Mouse (Mus musculus): ENCODE measurements at regions not wholly inside any gene's neighbourhood (a gene's known extent, or its start where the extent isn't known, plus 50 kb on each side); places are given as distances from the start of the nearest gene placed in this dataset.

DNA sequence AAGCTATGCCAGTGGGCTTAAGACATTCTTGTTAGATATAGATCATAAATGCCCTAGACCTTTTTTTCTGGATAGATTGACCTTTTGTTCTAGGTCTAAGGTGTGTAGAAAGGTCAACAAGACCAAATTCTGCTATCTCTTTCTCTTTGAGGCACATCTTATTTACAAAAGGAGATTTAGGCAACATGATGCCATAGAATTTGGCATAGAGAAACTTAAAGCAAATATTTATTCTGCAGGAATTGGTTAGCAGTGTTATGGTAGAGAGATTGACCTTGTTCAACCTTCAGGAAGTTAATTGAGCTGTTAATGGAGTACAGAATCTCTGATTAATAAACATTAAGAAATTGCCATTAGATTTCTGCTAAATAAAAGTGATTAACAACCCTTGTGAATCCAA is 236.4 kb downstream of the Snx13 start:
- H3K4me3 ChIP-seq (replicated peaks; ENCODE audit: low read length): no peak overlapping the region
- H3K27ac ChIP-seq (ENCODE audit: low read length): no peak overlapping the region
- H3K9ac ChIP-seq (ENCODE audit: low read length): no peak overlapping the region
- no peaks in the 10 kb centered on the region for H3K36me3 ChIP-seq (ENCODE audit: control insufficient read depth, insufficient read depth, low read length)
- no peaks in the 10 kb centered on the region for H3K9me3 ChIP-seq (replicated peaks; ENCODE audit: control insufficient read depth, low read length)
- H3K4me1 ChIP-seq (ENCODE audit: control insufficient read depth, insufficient read depth, low read length): no peaks in the 10 kb centered on the region; the same call in 1 of the 2 replicates
- H3K27me3 ChIP-seq (ENCODE audit: control insufficient read depth, insufficient read depth, low read length): no peaks in the 10 kb centered on the region
- H3K4me2 ChIP-seq (ENCODE audit: low read depth, low read length): no peak overlapping the region
- ATAC-seq (ENCODE audit: insufficient read depth, low FRiP score): no peak

DNA sequence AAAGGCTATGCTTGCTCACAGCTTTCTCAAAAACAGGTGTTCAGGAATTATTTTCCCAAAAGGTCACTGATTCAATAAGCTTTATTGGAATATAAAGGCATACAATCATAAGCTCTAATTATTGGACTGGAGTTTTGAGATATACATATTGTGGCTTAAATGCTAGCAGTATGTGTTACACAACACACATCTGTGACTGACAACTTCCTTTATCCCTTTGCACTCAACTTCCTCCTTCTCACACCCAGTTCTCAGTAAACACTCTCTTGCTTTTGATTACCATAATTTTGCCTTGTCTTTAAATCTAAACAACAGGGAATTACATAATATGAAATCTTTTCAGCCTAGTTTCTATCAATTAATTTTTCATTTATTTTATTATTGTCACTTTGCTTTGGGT is 222.5 kb downstream of the Snx13 start:
- Histone ChIP-seq H3K4me3 (replicated peaks; ENCODE audit: low read length) (no peak overlapping the region), H3K36me3 (ENCODE audit: control insufficient read depth, insufficient read depth, low read length) (no peaks in the 10 kb centered on the region), H3K9ac (ENCODE audit: low read length) (no peak overlapping the region), H3K9me3 (replicated peaks; ENCODE audit: control insufficient read depth, low read length) (no peaks in the 10 kb centered on the region), H3K27ac (ENCODE audit: low read length) (no peak overlapping the region), H3K4me1 (ENCODE audit: control insufficient read depth, insufficient read depth, low read length) (no peaks in the 10 kb centered on the region), H3K27me3 (ENCODE audit: control insufficient read depth, insufficient read depth, low read length) (no peaks in the 10 kb centered on the region), H3K4me2 (ENCODE audit: low read depth, low read length) (no peak overlapping the region)
- ATAC-seq (ENCODE audit: insufficient read depth, low FRiP score): no peak

GRCm38 (mm10) chr12:35268006-35268405 is 221.0 kb downstream of the Snx13 start:
- H3K27ac ChIP-seq (ENCODE audit: low read length): no peak overlapping the region
- H3K27me3 ChIP-seq (ENCODE audit: control insufficient read depth, insufficient read depth, low read length): no peaks in the 10 kb centered on the region
- no peak overlapping the region for H3K9ac ChIP-seq (ENCODE audit: low read length)
- WGBS: 68% methylated on average over 2 of the region's 2 CpGs
- ATAC-seq (ENCODE audit: insufficient read depth, low FRiP score): no peak
- no peaks in the 10 kb centered on the region for H3K9me3 ChIP-seq (replicated peaks; ENCODE audit: control insufficient read depth, low read length)
- no peaks in the 10 kb centered on the region for H3K36me3 ChIP-seq (ENCODE audit: control insufficient read depth, insufficient read depth, low read length)
- no peak overlapping the region for H3K4me3 ChIP-seq (replicated peaks; ENCODE audit: low read length)
- no peak overlapping the region for H3K4me2 ChIP-seq (ENCODE audit: low read depth, low read length)
- no peaks in the 10 kb centered on the region for H3K4me1 ChIP-seq (ENCODE audit: control insufficient read depth, insufficient read depth, low read length)

GRCm38 (mm10) chr12:35267023-35267654 is 220.2 kb downstream of the Snx13 start:
- no peak overlapping the region for H3K4me2 ChIP-seq (ENCODE audit: low read depth, low read length)
- H3K27ac ChIP-seq (ENCODE audit: low read length): no peak overlapping the region
- H3K4me3 ChIP-seq (replicated peaks; ENCODE audit: low read length): no peak overlapping the region
- H3K9me3 ChIP-seq (replicated peaks; ENCODE audit: control insufficient read depth, low read length): no peaks in the 10 kb centered on the region
- no peaks in the 10 kb centered on the region for H3K4me1 ChIP-seq (ENCODE audit: control insufficient read depth, insufficient read depth, low read length)
- H3K9ac ChIP-seq (ENCODE audit: low read length): no peak overlapping the region
- no peak for ATAC-seq (ENCODE audit: insufficient read depth, low FRiP score)
- H3K36me3 ChIP-seq (ENCODE audit: control insufficient read depth, insufficient read depth, low read length): no peaks in the 10 kb centered on the region
- no peaks in the 10 kb centered on the region for H3K27me3 ChIP-seq (ENCODE audit: control insufficient read depth, insufficient read depth, low read length)
- whole genome bisulfite sequencing: 59% methylated on average over 6 of the region's 6 CpGs

- Histone ChIP-seq H3K9me3 (replicated peaks; ENCODE audit: control insufficient read depth, low read length) (no peaks in the 10 kb centered on the region), H3K4me1 (ENCODE audit: control insufficient read depth, insufficient read depth, low read length) (no peaks in the 10 kb centered on the region), H3K4me2 (ENCODE audit: low read depth, low read length) (no peak overlapping the region), H3K9ac (ENCODE audit: low read length) (no peak overlapping the region), H3K27ac (ENCODE audit: low read length) (no peak overlapping the region), H3K36me3 (ENCODE audit: control insufficient read depth, insufficient read depth, low read length) (no peaks in the 10 kb centered on the region), H3K27me3 (ENCODE audit: control insufficient read depth, insufficient read depth, low read length) (no peaks in the 10 kb centered on the region), H3K4me3 (replicated peaks; ENCODE audit: low read length) (no peak overlapping the region)
- no peak for ATAC-seq (ENCODE audit: insufficient read depth, low FRiP score)
Measured at GRCm38 (mm10) chr12:35259781-35260180, 212.8 kb downstream of the Snx13 start.

- no peak for ATAC-seq (ENCODE audit: insufficient read depth, low FRiP score)
- Histone ChIP-seq H3K27ac (ENCODE audit: low read length) (no peak overlapping the region), H3K4me1 (ENCODE audit: control insufficient read depth, insufficient read depth, low read length) (no peaks in the 10 kb centered on the region), H3K4me2 (ENCODE audit: low read depth, low read length) (no peak overlapping the region), H3K36me3 (ENCODE audit: control insufficient read depth, insufficient read depth, low read length) (no peaks in the 10 kb centered on the region), H3K27me3 (ENCODE audit: control insufficient read depth, insufficient read depth, low read length) (no peaks in the 10 kb centered on the region), H3K4me3 (replicated peaks; ENCODE audit: low read length) (no peak overlapping the region), H3K9me3 (replicated peaks; ENCODE audit: control insufficient read depth, low read length) (no peaks in the 10 kb centered on the region), H3K9ac (ENCODE audit: low read length) (no peak overlapping the region)
- 69% methylated on average over 2 of the region's 2 CpGs for WGBS
Measured at GRCm38 (mm10) chr12:35255723-35256401, 208.9 kb downstream of the Snx13 start.

- Histone ChIP-seq H3K27ac (ENCODE audit: low read length) (no peak overlapping the region), H3K27me3 (ENCODE audit: control insufficient read depth, insufficient read depth, low read length) (no peaks in the 10 kb centered on the region), H3K36me3 (ENCODE audit: control insufficient read depth, insufficient read depth, low read length) (no peaks in the 10 kb centered on the region), H3K4me3 (replicated peaks; ENCODE audit: low read length) (no peak overlapping the region), H3K9me3 (replicated peaks; ENCODE audit: control insufficient read depth, low read length) (no peaks in the 10 kb centered on the region), H3K9ac (ENCODE audit: low read length) (no peak overlapping the region), H3K4me1 (ENCODE audit: control insufficient read depth, insufficient read depth, low read length) (no peaks in the 10 kb centered on the region), H3K4me2 (ENCODE audit: low read depth, low read length) (no peak overlapping the region)
- ATAC-seq (ENCODE audit: insufficient read depth, low FRiP score): no peak
- WGBS: 70% methylated on average over 5 of the region's 5 CpGs
Measured at GRCm38 (mm10) chr12:35248476-35248875, 201.5 kb downstream of the Snx13 start.

DNA sequence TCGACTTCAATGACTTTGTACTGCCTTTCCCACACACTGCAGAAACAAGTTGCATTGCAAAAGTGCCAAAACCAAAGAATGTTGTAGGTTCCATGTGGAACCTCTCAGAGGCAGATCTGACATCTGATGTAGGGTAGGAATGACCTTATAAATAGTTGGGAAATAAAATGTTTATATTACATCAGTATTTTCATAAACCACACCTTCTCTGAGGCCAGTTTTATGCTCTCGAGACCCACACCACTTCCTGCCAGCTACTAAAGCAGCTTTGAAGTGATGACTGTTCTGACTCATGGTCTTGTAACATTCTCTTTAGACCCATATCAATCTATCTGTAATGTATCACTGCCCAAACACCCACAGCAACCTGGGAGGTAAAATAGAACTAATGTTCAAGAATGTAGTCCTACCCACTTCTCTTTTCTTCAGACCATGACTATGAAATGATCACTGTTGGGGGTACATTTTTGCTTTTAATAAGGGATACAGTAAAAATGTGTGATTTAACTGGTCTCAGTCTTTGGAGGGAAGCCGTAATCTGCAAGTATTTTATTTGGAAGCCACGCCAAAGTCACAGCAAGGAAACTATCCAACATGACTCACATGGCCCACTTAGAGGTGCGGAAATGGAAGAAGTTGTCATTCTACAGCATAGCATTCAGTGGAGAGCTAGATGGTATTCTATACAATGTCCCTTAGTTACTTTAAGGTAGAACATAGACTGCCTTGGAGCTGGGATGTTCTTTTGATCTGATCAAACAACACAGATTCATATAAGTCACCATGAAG is 199.4 kb downstream of the Snx13 start:
- 61% methylated on average over 5 of the region's 5 CpGs for WGBS
- Histone ChIP-seq H3K9me3 (replicated peaks; ENCODE audit: control insufficient read depth, low read length) (no peaks in the 10 kb centered on the region), H3K27me3 (ENCODE audit: control insufficient read depth, insufficient read depth, low read length) (no peaks in the 10 kb centered on the region), H3K4me2 (ENCODE audit: low read depth, low read length) (no peak overlapping the region), H3K9ac (ENCODE audit: low read length) (no peak overlapping the region), H3K27ac (ENCODE audit: low read length) (no peak overlapping the region), H3K36me3 (ENCODE audit: control insufficient read depth, insufficient read depth, low read length) (no peaks in the 10 kb centered on the region), H3K4me1 (ENCODE audit: control insufficient read depth, insufficient read depth, low read length) (no peaks in the 10 kb centered on the region), H3K4me3 (replicated peaks; ENCODE audit: low read length) (no peak overlapping the region)
- no peak for ATAC-seq (ENCODE audit: insufficient read depth, low FRiP score)

- no peak overlapping the region for H3K9ac ChIP-seq (ENCODE audit: low read length)
- H3K4me2 ChIP-seq (ENCODE audit: low read depth, low read length): no peak overlapping the region
- no peaks in the 10 kb centered on the region for H3K27me3 ChIP-seq (ENCODE audit: control insufficient read depth, insufficient read depth, low read length)
- 88% methylated on average over 2 of the region's 2 CpGs for WGBS
- no peaks in the 10 kb centered on the region for H3K9me3 ChIP-seq (replicated peaks; ENCODE audit: control insufficient read depth, low read length)
- H3K4me1 ChIP-seq (ENCODE audit: control insufficient read depth, insufficient read depth, low read length): no peaks in the 10 kb centered on the region
- H3K36me3 ChIP-seq (ENCODE audit: control insufficient read depth, insufficient read depth, low read length): no peaks in the 10 kb centered on the region
- no peak for ATAC-seq (ENCODE audit: insufficient read depth, low FRiP score)
- H3K4me3 ChIP-seq (replicated peaks; ENCODE audit: low read length): no peak overlapping the region
- H3K27ac ChIP-seq (ENCODE audit: low read length): no peak overlapping the region
Measured at GRCm38 (mm10) chr12:35232322-35232673, 185.3 kb downstream of the Snx13 start.
